Mouse (Mus musculus): Measurements from ENCODE around the gene Paqr4.

Paqr4 gene

GRCm38 (mm10) chr17:23726758-23727142, 13.9 kb downstream of the Paqr4 start:
- peak; percentile 67 to 76 for DNase-seq (ENCODE audit: low spot score in 2 of 2)

GRCm38 (mm10) chr17:23725999-23726757, 14.5 kb downstream of the Paqr4 start, which contains the start of gene Pkmyt1:
TSS of gene Pkmyt1 (plus strand) at chr17:23726336.
- peak; percentile 97 to 98 for DNase-seq (ENCODE audit: low spot score in 2 of 2)

GRCm38 (mm10) chr17:23725477-23725876, 15.2 kb downstream of the Paqr4 start:
- no peak for DNase-seq (ENCODE audit: low spot score in 2 of 2)

- no peak for DNase-seq (ENCODE audit: low spot score in 2 of 2)
Measured at GRCm38 (mm10) chr17:23722376-23723125, 18.1 kb downstream of the Paqr4 start, which contains the start of gene 1520401A03Rik. TSS of gene 1520401A03Rik (minus strand) at chr17:23722783.

- DNase-seq (ENCODE audit: low spot score in 2 of 2) = no peak
Measured at GRCm38 (mm10) chr17:23721886-23722285, 18.8 kb downstream of the Paqr4 start.

- DNase-seq (ENCODE audit: low spot score in 2 of 2) = no peak
Measured at GRCm38 (mm10) chr17:23719455-23719854, 21.2 kb downstream of the Paqr4 start.

- DNase-seq (ENCODE audit: low spot score in 2 of 2) = no peak
Measured at GRCm38 (mm10) chr17:23717003-23717402, 23.7 kb downstream of the Paqr4 start.

GRCm38 (mm10) chr17:23706212-23706611, 34.5 kb downstream of the Paqr4 start:
- peak; percentile 68 to 84 for DNase-seq (ENCODE audit: low spot score in 2 of 2)

GRCm38 (mm10) chr17:23705525-23706104, 35.1 kb downstream of the Paqr4 start:
- no peak for DNase-seq (ENCODE audit: low spot score in 2 of 2)

- DNase-seq (ENCODE audit: low spot score in 2 of 2) = no peak
Measured at GRCm38 (mm10) chr17:23704741-23705140, 35.9 kb downstream of the Paqr4 start.

GRCm38 (mm10) chr17:23703301-23703700, 37.4 kb downstream of the Paqr4 start:
- DNase-seq (ENCODE audit: low spot score in 2 of 2) = no peak

- DNase-seq (ENCODE audit: low spot score in 2 of 2) = peak; percentile 62 to 89
Measured at GRCm38 (mm10) chr17:23700079-23700478, 40.6 kb downstream of the Paqr4 start.

- DNase-seq (ENCODE audit: low spot score in 2 of 2) = peak; percentile 17 to 31
Measured at GRCm38 (mm10) chr17:23699131-23700077, 41.3 kb downstream of the Paqr4 start.

- no peak for DNase-seq (ENCODE audit: low spot score in 2 of 2)
Measured at GRCm38 (mm10) chr17:23695801-23696200, 44.9 kb downstream of the Paqr4 start.

- DNase-seq (ENCODE audit: low spot score in 2 of 2) = no peak
Measured at GRCm38 (mm10) chr17:23694491-23694890, 46.2 kb downstream of the Paqr4 start.

Measured in spleen, postnatal 10 days (tissue).